Mouse (Mus musculus) neural tube, embryonic 15.5 days (tissue): ENCODE data around the gene Ptprcap. TPM values are rescaled to one million over a fixed set of nuclear protein-coding genes. Genes with fewer than 3 reads are reported as not detected.

ENCODE experiments used
- ATAC-seq: fragments of 200-750 bp; cut with Nextera tagmentation; 2 replicates; pipeline ENCODE4 v1.8.0; 2017; ENCODE audit warnings: mild to moderate bottlenecking, moderate TSS enrichment, moderate library complexity; ENCODE audit not compliant: low FRiP score
- H3K27ac ChIP-seq: fragments of 300-500 bp; sonication (generic); replicated peaks from 2 replicates; pipeline ENCODE4 v1.5.1; 2015; ENCODE audit warnings: mild to moderate bottlenecking, inconsistent platforms
- H3K27me3 ChIP-seq: fragments of 300-500 bp; sonication (generic); replicated peaks from 2 replicates; pipeline ENCODE4 v1.6.1; 2015; ENCODE audit warnings: inconsistent platforms
- H3K36me3 ChIP-seq: fragments of 300-500 bp; sonication (generic); 2 replicates; pipeline ENCODE4 v1.6.1; 2015; ENCODE audit warnings: inconsistent platforms
- H3K4me1 ChIP-seq: fragments of 300-500 bp; sonication (generic); 2 replicates; pipeline ENCODE4 v1.6.1; 2015; ENCODE audit warnings: inconsistent platforms
- H3K4me2 ChIP-seq: fragments of 300-500 bp; sonication (generic); 2 replicates; pipeline ENCODE4 v1.6.1; 2015; ENCODE audit warnings: inconsistent platforms, mild to moderate bottlenecking, moderate library complexity
- H3K4me3 ChIP-seq: fragments of 300-500 bp; sonication (generic); replicated peaks from 2 replicates; pipeline ENCODE4 v1.5.1; 2015; ENCODE audit warnings: mild to moderate bottlenecking, inconsistent platforms
- H3K9ac ChIP-seq: fragments of 300-500 bp; sonication (generic); replicated peaks from 2 replicates; pipeline ENCODE4 v1.6.1; 2015; ENCODE audit warnings: mild to moderate bottlenecking, inconsistent platforms
- H3K9me3 ChIP-seq: fragments of 300-500 bp; sonication (generic); replicated peaks from 2 replicates; pipeline ENCODE4 v1.6.1; 2016; ENCODE audit warnings: inconsistent platforms
- WGBS: fragments of 180-500 bp; shearing (Covaris S2); methylation state at CpG from one replicate; pipeline ENCODE4 v1.1.7; 2015; ENCODE audit warnings: mixed read lengths; 5-methylcytosine and 5-hydroxymethylcytosine counted together
- polyA plus RNA-seq: library from polyadenylated mRNA; unstranded; fragments of >200 nt; fragmentation: Nextera tagmentation; extraction: Ambion mirVana; gene quantifications from 2 replicates; pipeline ENCODE4 v1.2.1, GENCODE M21; 2015

Gene Ptprcap
- polyA plus RNA-seq, 1 experiment from 2014 or later = 1.0 TPM

GRCm38 (mm10) chr19:4162646-4163542 is 9.5 kb downstream of the Ptprcap start, which contains the start of gene Rps6kb2:
TSS of gene Rps6kb2 (minus strand) at chr19:4163354.
- peak within 1 kb of the TSS; percentile 93 for H3K4me2 ChIP-seq
- 7% methylated on average over 42 of the region's 42 CpGs for WGBS
- peak within 1 kb of the TSS; percentile 88 for H3K27ac ChIP-seq
- H3K4me3 ChIP-seq = peak within 1 kb of the TSS; percentile 59
- peak; percentile 90 for ATAC-seq
- H3K36me3 ChIP-seq = peaks cover 36% of the 10 kb centered on the region
- H3K9me3 ChIP-seq = no peaks in the 10 kb centered on the region
- peaks cover 23% of the 10 kb centered on the region for H3K4me1 ChIP-seq
- H3K27me3 ChIP-seq = no peaks in the 10 kb centered on the region
- H3K9ac ChIP-seq = peak within 1 kb of the TSS; percentile 74

- peaks cover 23% of the 10 kb centered on the region for H3K4me1 ChIP-seq
- H3K9me3 ChIP-seq = no peaks in the 10 kb centered on the region
- H3K27me3 ChIP-seq = no peaks in the 10 kb centered on the region
- H3K27ac ChIP-seq = peak overlapping the region; percentile 88
- H3K4me2 ChIP-seq = peak overlapping the region; percentile 93
- 0 out of 2 replicates have a peak, but pooled peaks have one; percentile 9 for ATAC-seq
- 39% methylated on average over 4 of the region's 4 CpGs for whole genome bisulfite sequencing
- peaks cover 30% of the 10 kb centered on the region for H3K36me3 ChIP-seq
- H3K4me3 ChIP-seq = peak overlapping the region; percentile 59
- peak overlapping the region; percentile 74 for H3K9ac ChIP-seq
Observed at GRCm38 (mm10) chr19:4163543-4163887, 10.1 kb downstream of the Ptprcap start.

GRCm38 (mm10) chr19:4164100-4164499 is 10.7 kb downstream of the Ptprcap start:
- no peak for ATAC-seq
- WGBS = 89% methylated on average over 3 of the region's 3 CpGs

GRCm38 (mm10) chr19:4164721-4165120 is 11.3 kb downstream of the Ptprcap start:
- H3K4me1 ChIP-seq = peaks cover 26% of the 10 kb centered on the region
- no peaks in the 10 kb centered on the region for H3K9me3 ChIP-seq
- no peak overlapping the region for H3K4me2 ChIP-seq
- H3K9ac ChIP-seq = no peak overlapping the region
- no peaks in the 10 kb centered on the region for H3K27me3 ChIP-seq
- 74% methylated on average over 2 of the region's 2 CpGs for WGBS
- ATAC-seq = no peak
- no peak overlapping the region for H3K27ac ChIP-seq
- H3K4me3 ChIP-seq = no peak overlapping the region
- H3K36me3 ChIP-seq = peaks cover 18% of the 10 kb centered on the region

More at GRCm38 (mm10) chr19:4164100-4164499, 10.7 kb downstream of the Ptprcap start:
- Histone ChIP-seq H3K4me2 (peak overlapping the region; percentile 93; the same call in 1 of the 2 replicates), H3K4me1 (peaks cover 23% of the 10 kb centered on the region), H3K4me3 (no peak overlapping the region), H3K9me3 (no peaks in the 10 kb centered on the region), H3K36me3 (peaks cover 24% of the 10 kb centered on the region), H3K27me3 (no peaks in the 10 kb centered on the region), H3K9ac (0 out of 2 replicates have a peak overlapping the region, but pooled peaks have one; percentile 74), H3K27ac (peak overlapping the region; percentile 88)

- 77% methylated on average over 9 of the region's 9 CpGs for WGBS
- Histone ChIP-seq H3K27ac (no peak overlapping the region), H3K9ac (no peak overlapping the region), H3K4me3 (no peak overlapping the region), H3K4me2 (no peak overlapping the region), H3K9me3 (no peaks in the 10 kb centered on the region), H3K36me3 (no peaks in the 10 kb centered on the region), H3K27me3 (no peaks in the 10 kb centered on the region), H3K4me1 (peaks cover 28% of the 10 kb centered on the region)
- ATAC-seq = no peak
Observed at GRCm38 (mm10) chr19:4166678-4167476, 13.5 kb downstream of the Ptprcap start.

GRCm38 (mm10) chr19:4169378-4169784 is 16.0 kb downstream of the Ptprcap start:
- ATAC-seq = peak; percentile 95

GRCm38 (mm10) chr19:4169810-4170209 is 16.4 kb downstream of the Ptprcap start:
- WGBS = 7% methylated on average over 26 of the region's 27 CpGs
- H3K27ac ChIP-seq = peak overlapping the region; percentile 93
- peak; percentile 53 for ATAC-seq
- H3K4me2 ChIP-seq = peak overlapping the region; percentile 89
- peaks cover 13% of the 10 kb centered on the region for H3K4me1 ChIP-seq
- H3K9me3 ChIP-seq = no peaks in the 10 kb centered on the region
- peak overlapping the region; percentile 47 for H3K4me3 ChIP-seq
- no peaks in the 10 kb centered on the region for H3K27me3 ChIP-seq
- peak overlapping the region; percentile 76 for H3K9ac ChIP-seq
- H3K36me3 ChIP-seq = no peaks in the 10 kb centered on the region

More at GRCm38 (mm10) chr19:4169378-4169784, 16.0 kb downstream of the Ptprcap start:
- Histone ChIP-seq H3K4me3 (peak overlapping the region; percentile 47), H3K27ac (peak overlapping the region; percentile 93), H3K27me3 (no peaks in the 10 kb centered on the region), H3K36me3 (no peaks in the 10 kb centered on the region), H3K4me2 (peak overlapping the region; percentile 89), H3K9ac (peak overlapping the region; percentile 76), H3K9me3 (no peaks in the 10 kb centered on the region), H3K4me1 (peaks cover 13% of the 10 kb centered on the region)
- under 1% methylated on average over 43 of the region's 43 CpGs for WGBS

- H3K4me2 ChIP-seq = no peak overlapping the region
- no peak for ATAC-seq
Observed at GRCm38 (mm10) chr19:4170723-4171392, 17.5 kb downstream of the Ptprcap start.

GRCm38 (mm10) chr19:4171393-4172290 is 18.2 kb downstream of the Ptprcap start:
- H3K27me3 ChIP-seq = no peaks in the 10 kb centered on the region
- WGBS = 65% methylated on average over 13 of the region's 13 CpGs

More at GRCm38 (mm10) chr19:4170723-4171392, 17.5 kb downstream of the Ptprcap start:
- Histone ChIP-seq H3K27me3 (no peaks in the 10 kb centered on the region), H3K4me3 (no peak overlapping the region), H3K36me3 (no peaks in the 10 kb centered on the region), H3K4me1 (peaks cover 22% of the 10 kb centered on the region), H3K9ac (no peak overlapping the region), H3K27ac (no peak overlapping the region), H3K9me3 (no peaks in the 10 kb centered on the region)
- 91% methylated on average over 10 of the region's 10 CpGs for WGBS

GRCm38 (mm10) chr19:4172925-4173324 is 19.5 kb downstream of the Ptprcap start:
- Histone ChIP-seq H3K9me3 (no peaks in the 10 kb centered on the region), H3K27me3 (no peaks in the 10 kb centered on the region), H3K4me2 (no peak overlapping the region), H3K4me1 (peaks cover 25% of the 10 kb centered on the region), H3K27ac (no peak overlapping the region), H3K9ac (no peak overlapping the region), H3K36me3 (no peaks in the 10 kb centered on the region), H3K4me3 (no peak overlapping the region)
- no peak for ATAC-seq
- WGBS = 53% methylated on average over 11 of the region's 11 CpGs

More at GRCm38 (mm10) chr19:4171393-4172290, 18.2 kb downstream of the Ptprcap start:
- H3K4me3 ChIP-seq = no peak overlapping the region
- H3K9me3 ChIP-seq = no peaks in the 10 kb centered on the region
- no peak overlapping the region for H3K9ac ChIP-seq
- H3K4me1 ChIP-seq = peaks cover 25% of the 10 kb centered on the region
- no peaks in the 10 kb centered on the region for H3K36me3 ChIP-seq
- ATAC-seq = no peak
- H3K4me2 ChIP-seq = no peak overlapping the region
- H3K27ac ChIP-seq = no peak overlapping the region
